Mouse (Mus musculus) testis, adult 2 months (tissue): Measurements from ENCODE around the gene Plppr3. TPM values are rescaled to one million over a fixed set of nuclear protein-coding genes. Genes with fewer than 3 reads are reported as not detected.

ENCODE experiments used
- H3K27ac ChIP-seq: fragments of 200-500 bp; 2 replicates; pipeline ENCODE4 v1.5.1; 2012; ENCODE audit warnings: low read depth, low read length; ENCODE audit not compliant: control insufficient read depth, insufficient read depth
- H3K27me3 ChIP-seq: fragments of 200-500 bp; 2 replicates; pipeline ENCODE4 v1.6.1; 2012; ENCODE audit warnings: mild to moderate bottlenecking, low read length, moderate library complexity; ENCODE audit not compliant: control insufficient read depth, insufficient read depth
- H3K36me3 ChIP-seq: fragments of 200-500 bp; 2 replicates; pipeline ENCODE4 v1.6.1; 2012; ENCODE audit warnings: mild to moderate bottlenecking, low read length; ENCODE audit not compliant: control insufficient read depth, insufficient read depth
- H3K4me1 ChIP-seq: fragments of 200-500 bp; 2 replicates; pipeline ENCODE4 v1.6.1; 2012; ENCODE audit warnings: low read length; ENCODE audit not compliant: control insufficient read depth, insufficient read depth
- H3K4me3 ChIP-seq: fragments of 200-500 bp; 2 replicates; pipeline ENCODE4 v1.5.1; 2012; ENCODE audit warnings: low read depth, mild to moderate bottlenecking, low read length, moderate library complexity, mixed read lengths; ENCODE audit not compliant: control insufficient read depth
- CTCF ChIP-seq: fragments of 200-500 bp; IDR thresholded peaks from 2 replicates; pipeline ENCODE4 v1.5.1; 2012; ENCODE audit warnings: low read depth, mild to moderate bottlenecking, inconsistent platforms, low read length, moderate library complexity; ENCODE audit not compliant: control insufficient read depth, insufficient read depth, insufficient replicate concordance
- POLR2A ChIP-seq: fragments of 200-500 bp; IDR thresholded peaks from 2 replicates; pipeline ENCODE4 v1.6.1; 2012; ENCODE audit warnings: low read depth, mild to moderate bottlenecking, inconsistent platforms, low read length, moderate library complexity; ENCODE audit not compliant: control insufficient read depth
- polyA plus RNA-seq: library from polyadenylated mRNA; depleted of rRNA; stranded (reverse); fragments of >200 nt; gene quantifications from 2 replicates; pipeline ENCODE4 v1.2.3, GENCODE M21; 2012; rRNA removed

The Plppr3 gene
- polyA plus RNA-seq, 1 experiment = 2.7 TPM

GRCm38 (mm10) chr10:79815671-79816494 lies 58.6 kb downstream of the Plppr3 start:
- Histone ChIP-seq H3K27me3 (no peaks in the 10 kb centered on the region), H3K27ac (no peak overlapping the region), H3K36me3 (no peaks in the 10 kb centered on the region), H3K4me1 (peaks cover 3% of the 10 kb centered on the region), H3K4me3 (no peak overlapping the region)
- TF ChIP-seq CTCF (no peak), POLR2A (no peak)

DNA sequence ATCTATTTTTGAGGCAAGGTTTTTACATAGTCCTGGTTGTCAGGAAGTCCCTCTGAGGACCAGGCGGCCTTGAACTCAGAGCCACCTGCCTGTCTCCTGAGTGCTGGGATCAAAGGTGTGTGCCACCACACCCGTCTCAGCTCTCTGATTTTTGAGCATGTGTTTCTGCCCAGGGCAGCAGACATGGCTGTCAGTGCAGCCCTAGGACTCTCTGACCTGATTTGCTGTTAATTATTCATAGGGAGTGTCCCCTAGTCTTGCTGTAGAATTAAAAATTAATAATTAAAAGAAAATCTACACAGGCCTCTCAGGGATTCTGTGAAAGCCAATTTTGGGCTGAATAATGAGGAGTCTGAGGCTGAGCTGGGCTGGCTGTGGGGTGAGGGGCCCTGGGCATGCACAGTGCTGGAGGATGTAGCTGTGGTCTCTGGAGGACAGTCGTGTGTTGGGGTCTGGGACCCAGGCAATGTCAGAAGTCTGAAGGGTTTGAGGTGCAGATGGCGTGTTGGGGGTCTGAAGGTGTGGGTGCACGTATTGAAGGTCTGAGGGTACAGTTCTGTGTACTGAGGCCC lies 60.1 kb downstream of the Plppr3 start:
- H3K4me1 ChIP-seq = peaks cover 3% of the 10 kb centered on the region
- H3K27ac ChIP-seq = no peak overlapping the region
- no peaks in the 10 kb centered on the region for H3K27me3 ChIP-seq
- H3K4me3 ChIP-seq = no peak overlapping the region
- TF ChIP-seq POLR2A (no peak), CTCF (no peak)
- no peaks in the 10 kb centered on the region for H3K36me3 ChIP-seq

DNA sequence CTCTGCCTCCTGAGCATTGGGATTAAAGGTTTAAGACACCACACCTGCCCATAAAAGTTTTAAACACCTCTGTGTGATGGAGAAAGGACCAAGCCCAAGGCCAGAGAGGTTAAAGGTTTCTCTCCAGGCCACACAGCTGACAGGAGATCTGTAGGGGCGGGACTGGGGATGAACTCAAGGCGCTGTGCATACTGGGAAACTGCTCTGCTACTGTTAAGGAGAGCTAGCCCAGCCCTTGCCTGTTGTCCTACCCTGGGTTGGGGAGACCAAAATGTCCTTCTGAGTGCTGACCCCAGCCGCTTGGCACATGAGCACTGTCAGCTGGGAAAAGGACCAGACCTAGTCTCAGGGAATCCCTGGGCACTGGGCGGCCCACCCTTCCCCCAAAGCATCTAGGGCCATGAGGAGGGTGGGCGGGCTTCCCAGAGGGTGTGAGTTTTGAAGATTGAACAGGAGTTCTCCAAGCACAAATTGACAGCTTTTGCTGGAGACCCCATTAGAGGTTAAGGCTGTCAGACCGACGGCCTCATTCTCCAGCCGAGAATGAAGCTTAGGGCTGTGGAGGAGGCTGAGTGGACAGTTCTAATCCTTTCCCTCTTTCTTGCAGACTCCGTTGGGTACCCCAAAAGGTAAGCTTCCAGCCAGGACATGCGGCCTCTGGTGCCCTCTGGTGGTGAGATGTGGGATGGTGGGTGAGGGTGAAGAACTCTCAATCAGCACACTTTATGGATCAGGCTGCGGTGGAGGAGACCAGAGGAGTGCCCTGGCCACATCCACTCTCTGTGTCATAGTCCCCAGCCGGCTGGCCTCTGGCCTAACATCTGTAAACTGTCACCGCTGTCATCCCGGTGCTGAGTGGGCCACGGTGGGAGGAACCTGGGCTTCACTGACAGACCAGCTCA lies 62.4 kb downstream of the Plppr3 start:
- Histone ChIP-seq H3K36me3 (no peaks in the 10 kb centered on the region), H3K4me1 (peaks cover 6% of the 10 kb centered on the region), H3K27me3 (no peaks in the 10 kb centered on the region), H3K4me3 (no peak overlapping the region), H3K27ac (no peak overlapping the region)
- peak; percentile 92 for TF ChIP-seq CTCF
- TF ChIP-seq POLR2A = no peak

Other genes starting within 250 kb of the Plppr3 start
- 4.5 and 5.8 TPM in 2 replicates for gene Shc2, start 236.7 kb downstream of the Plppr3 start, polyA plus RNA-seq
- not detected in 2 replicates for gene Odf3l2, start 228.9 kb downstream of the Plppr3 start, polyA plus RNA-seq
- not detected in 2 replicates for gene Madcam1, start 210.1 kb downstream of the Plppr3 start, polyA plus RNA-seq
- 33.9 and 36.7 TPM in 2 replicates for gene Tpgs1, start 205.3 kb downstream of the Plppr3 start, polyA plus RNA-seq
- 855 and 952 TPM in 2 replicates for gene Cdc34, start 192.4 kb downstream of the Plppr3 start, polyA plus RNA-seq
- 0.33 and 0.52 TPM in 2 replicates for gene Gzmm, start 185.6 kb downstream of the Plppr3 start, polyA plus RNA-seq
- 849 and 920 TPM in 2 replicates for gene Bsg, start 170.1 kb downstream of the Plppr3 start, polyA plus RNA-seq
- 0.69 and 0.88 TPM in 2 replicates for gene Hcn2, start 158.0 kb downstream of the Plppr3 start, polyA plus RNA-seq
- gene Polrmt, start 128.1 kb downstream of the Plppr3 start, polyA plus RNA-seq = 30.6 and 32.5 TPM in 2 replicates
- 0.28 and 0.53 TPM in 2 replicates for gene Fgf22, start 119.6 kb downstream of the Plppr3 start, polyA plus RNA-seq
- gene Rnf126, start 107.7 kb downstream of the Plppr3 start, polyA plus RNA-seq = 989 and 1,153 TPM in 2 replicates
- 13.8 and 16.1 TPM in 2 replicates for gene Fstl3, start 97.4 kb downstream of the Plppr3 start, polyA plus RNA-seq
- gene Prss57, start 83.7 kb downstream of the Plppr3 start, polyA plus RNA-seq = 0.11 TPM in 1 of 2 replicates, not detected in the other
- 8.1 and 9.1 TPM in 2 replicates for gene Palm, start 81.1 kb downstream of the Plppr3 start, polyA plus RNA-seq
- gene Misp, start 53.6 kb downstream of the Plppr3 start, polyA plus RNA-seq = 0.27 and 0.36 TPM in 2 replicates
- gene Ptbp1, start 20.2 kb downstream of the Plppr3 start, polyA plus RNA-seq = 125 and 126 TPM in 2 replicates
- gene Prtn3, start 158 bp downstream of the Plppr3 start, polyA plus RNA-seq = 0.72 and 0.90 TPM in 2 replicates
- gene Elane, start 11.6 kb upstream of the Plppr3 start, polyA plus RNA-seq = 0.11 and 0.22 TPM in 2 replicates
- gene Cfd, start 16.2 kb upstream of the Plppr3 start, polyA plus RNA-seq = 18.0 and 33.8 TPM in 2 replicates
- 163 and 181 TPM in 2 replicates for gene Med16, start 34.3 kb upstream of the Plppr3 start, polyA plus RNA-seq
- not detected in 2 replicates for gene Gm26602, start 36.2 kb upstream of the Plppr3 start, polyA plus RNA-seq
- gene Kiss1r, start 42.3 kb upstream of the Plppr3 start, polyA plus RNA-seq = 0.75 and 0.99 TPM in 2 replicates
- 15.0 and 15.2 TPM in 2 replicates for gene R3hdm4, start 46.6 kb upstream of the Plppr3 start, polyA plus RNA-seq
- 59.5 and 65.0 TPM in 2 replicates for gene Arid3a, start 52.4 kb upstream of the Plppr3 start, polyA plus RNA-seq
- gene Wdr18, start 85.5 kb upstream of the Plppr3 start, polyA plus RNA-seq = 33.9 and 36.5 TPM in 2 replicates
- gene Grin3b, start 96.1 kb upstream of the Plppr3 start, polyA plus RNA-seq = 17.4 and 18.9 TPM in 2 replicates
- 202 and 209 TPM in 2 replicates for gene Tmem259, start 109.7 kb upstream of the Plppr3 start, polyA plus RNA-seq
- 4.4 and 6.8 TPM in 2 replicates for gene Cnn2, start 114.0 kb upstream of the Plppr3 start, polyA plus RNA-seq
- 2.2 and 2.3 TPM in 2 replicates for gene Abca7, start 121.9 kb upstream of the Plppr3 start, polyA plus RNA-seq
- 2.1 and 3.4 TPM in 2 replicates for gene Arhgap45, start 142.0 kb upstream of the Plppr3 start, polyA plus RNA-seq
- gene Polr2e, start 165.2 kb upstream of the Plppr3 start, polyA plus RNA-seq = 104 and 113 TPM in 2 replicates
- gene Gpx4, start 172.5 kb upstream of the Plppr3 start, polyA plus RNA-seq = 3,516 and 3,720 TPM in 2 replicates
- gene Sbno2, start 230.9 kb upstream of the Plppr3 start, polyA plus RNA-seq = 13.9 and 14.0 TPM in 2 replicates
- 215 and 222 TPM in 2 replicates for gene Stk11, start 241.2 kb upstream of the Plppr3 start, polyA plus RNA-seq